Mouse (Mus musculus): ENCODE data around the gene Usb1. TPM values are rescaled to one million over a fixed set of nuclear protein-coding genes. Genes with fewer than 3 reads are reported as not detected.
A peak's percentile ranks its signal among the peaks of the same experiment; 100 is the strongest.

The Usb1 gene
- polyA plus RNA-seq (2015; fragmentation: Nextera tagmentation; extraction: Ambion mirVana) = 36.1 and 38.5 TPM in 2 replicates

DNA sequence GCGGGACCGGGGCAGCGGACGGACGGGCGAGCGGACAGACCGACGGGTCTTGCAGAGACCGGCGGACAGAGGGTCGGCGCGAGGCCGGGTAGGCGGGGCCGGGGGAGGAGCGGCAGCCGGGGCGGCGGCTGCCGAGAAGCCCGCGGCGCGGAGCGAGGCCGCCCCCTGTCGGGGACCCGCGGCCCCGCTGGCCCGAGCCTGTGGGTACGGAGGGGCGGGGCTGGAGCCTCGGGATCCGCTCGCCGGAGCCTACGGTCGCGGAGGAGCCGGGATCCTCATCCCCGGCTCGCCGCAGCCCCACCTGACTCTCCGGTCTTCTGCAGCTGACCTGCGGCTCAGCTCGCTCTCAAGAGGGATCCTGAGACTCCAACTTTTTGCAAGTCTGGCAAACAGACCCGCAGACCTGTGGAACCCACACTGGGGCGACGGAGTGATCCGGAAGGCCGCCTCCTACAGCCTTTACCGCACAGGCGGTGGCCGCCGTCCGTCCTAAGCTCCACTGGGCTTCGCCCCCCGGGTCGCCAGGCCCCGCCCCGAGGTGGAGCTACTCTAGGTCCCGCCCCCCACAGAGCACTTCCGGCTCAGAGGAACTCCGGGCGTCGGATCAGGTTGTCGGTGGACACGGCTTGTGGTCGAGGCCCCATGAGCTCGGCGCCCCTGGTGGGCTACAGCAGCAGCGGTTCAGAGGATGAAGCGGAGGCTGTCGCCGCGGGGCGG lies at the start of gene Usb1, which contains the start of gene Zfp319:
Gene Usb1, plus strand, starts transcription at position 565 of the 717 bp plus-strand sequence.
Gene Zfp319, minus strand, starts transcription at position 231 of the 717 bp plus-strand sequence.
- H3K4me1 ChIP-seq = peaks cover 19% of the 10 kb centered on the region
- no peaks in the 10 kb centered on the region for H3K27me3 ChIP-seq (replicated peaks)
- ATAC-seq (ENCODE audit: insufficient read depth, low FRiP score, low read depth) = peak; percentile 94
- H3K36me3 ChIP-seq = peaks cover 27% of the 10 kb centered on the region
- no peaks in the 10 kb centered on the region for H3K9me3 ChIP-seq
- H3K9ac ChIP-seq = peak within 1 kb of the TSS; percentile 94
- under 1% methylated on average over 73 of the region's 80 CpGs for WGBS
- H3K27ac ChIP-seq = peak within 1 kb of the TSS; percentile 99
- peak within 1 kb of the TSS; percentile 74 for H3K4me3 ChIP-seq (replicated peaks)
- H3K4me2 ChIP-seq = peak within 1 kb of the TSS; percentile 80

DNA sequence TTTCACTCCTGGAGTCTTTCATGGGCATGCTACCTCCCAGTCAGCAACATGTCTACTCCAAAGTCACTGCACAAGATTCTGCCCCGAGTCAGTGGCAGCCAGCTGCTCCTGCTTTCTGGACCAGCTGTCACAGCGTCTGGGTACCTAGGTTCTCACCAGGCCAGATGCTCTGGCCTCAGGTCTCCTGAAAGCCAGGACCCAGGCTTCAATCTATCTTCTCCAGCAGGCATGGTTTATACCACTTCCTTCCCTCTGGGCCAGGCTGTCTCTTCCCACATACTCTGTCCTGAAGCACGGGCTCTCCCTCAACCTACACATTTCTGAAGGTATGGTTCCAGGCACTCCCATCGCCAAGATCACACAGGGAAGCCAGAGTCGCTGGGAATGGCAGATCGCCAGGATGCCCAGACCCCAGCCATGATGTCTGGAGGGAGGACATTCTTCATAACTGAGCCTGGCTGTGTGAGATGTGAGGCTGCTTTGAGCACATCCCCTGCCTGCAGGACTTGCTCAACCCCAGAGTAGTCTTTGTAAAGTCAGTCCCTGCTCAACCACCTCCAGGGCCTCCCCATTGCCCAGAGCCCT lies 42.9 kb upstream of the Usb1 start:
- Histone ChIP-seq H3K27me3 (replicated peaks) (no peaks in the 10 kb centered on the region), H3K9me3 (no peaks in the 10 kb centered on the region), H3K9ac (no peak overlapping the region), H3K4me1 (peaks cover 5% of the 10 kb centered on the region; the same call in 1 of the 2 replicates), H3K36me3 (no peaks in the 10 kb centered on the region), H3K4me3 (replicated peaks) (no peak overlapping the region), H3K4me2 (no peak overlapping the region), H3K27ac (no peak overlapping the region)
- whole genome bisulfite sequencing = 59% methylated on average over 6 of the region's 6 CpGs
- no peak for ATAC-seq (ENCODE audit: insufficient read depth, low FRiP score, low read depth)

DNA sequence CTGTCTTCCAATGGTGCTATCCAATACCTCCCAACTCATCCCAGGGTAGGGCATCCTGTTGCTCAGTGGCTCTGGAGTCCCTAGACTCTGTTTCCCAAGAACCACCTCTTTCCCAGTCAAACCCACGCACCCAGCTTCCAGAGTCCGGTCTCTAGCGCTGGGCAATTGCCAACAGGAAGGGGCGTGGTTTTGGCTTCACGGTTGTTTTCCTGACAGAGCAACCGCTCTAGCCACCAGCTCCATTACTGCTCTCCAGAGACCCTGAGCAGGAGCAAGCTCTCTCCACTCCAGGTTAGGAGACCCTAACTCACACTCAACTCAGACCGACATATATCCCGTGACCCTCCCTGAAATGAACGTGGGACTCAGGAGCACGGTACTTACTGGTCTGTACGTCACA lies 38.9 kb upstream of the Usb1 start:
- no peak for ATAC-seq (ENCODE audit: insufficient read depth, low FRiP score, low read depth)
- Histone ChIP-seq H3K4me2 (peak overlapping the region; percentile 35; the same call in 1 of the 2 replicates), H3K9me3 (no peaks in the 10 kb centered on the region), H3K4me1 (peaks cover 5% of the 10 kb centered on the region; the same call in 1 of the 2 replicates), H3K4me3 (replicated peaks) (no peak overlapping the region), H3K27me3 (replicated peaks) (no peaks in the 10 kb centered on the region), H3K27ac (no peak overlapping the region), H3K36me3 (no peaks in the 10 kb centered on the region), H3K9ac (no peak overlapping the region)
- WGBS = 67% methylated on average over 11 of the region's 11 CpGs

DNA sequence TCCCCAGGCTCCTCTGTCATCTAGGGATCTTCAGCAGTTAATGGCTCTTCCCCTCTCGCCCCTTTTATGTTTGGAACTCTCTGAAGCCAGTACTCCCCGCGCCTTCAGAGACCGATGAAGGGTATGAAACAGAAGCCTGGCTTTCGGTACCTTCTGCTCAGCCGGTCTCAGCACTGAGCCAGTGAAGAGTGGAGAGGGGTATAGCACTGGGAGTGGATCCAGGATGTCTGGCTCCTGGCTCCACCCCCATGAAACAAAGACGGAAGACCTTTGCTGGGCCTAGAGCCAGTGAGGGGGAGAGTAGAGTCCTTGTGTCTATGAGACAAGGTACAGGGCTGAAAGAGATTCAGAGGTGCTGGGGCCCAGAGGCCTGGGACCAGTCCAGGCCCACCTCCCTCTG lies 38.2 kb upstream of the Usb1 start:
- WGBS = 53% methylated on average over 7 of the region's 7 CpGs
- H3K4me3 ChIP-seq (replicated peaks) = peak overlapping the region; percentile 11; the same call in 1 of the 2 replicates

DNA sequence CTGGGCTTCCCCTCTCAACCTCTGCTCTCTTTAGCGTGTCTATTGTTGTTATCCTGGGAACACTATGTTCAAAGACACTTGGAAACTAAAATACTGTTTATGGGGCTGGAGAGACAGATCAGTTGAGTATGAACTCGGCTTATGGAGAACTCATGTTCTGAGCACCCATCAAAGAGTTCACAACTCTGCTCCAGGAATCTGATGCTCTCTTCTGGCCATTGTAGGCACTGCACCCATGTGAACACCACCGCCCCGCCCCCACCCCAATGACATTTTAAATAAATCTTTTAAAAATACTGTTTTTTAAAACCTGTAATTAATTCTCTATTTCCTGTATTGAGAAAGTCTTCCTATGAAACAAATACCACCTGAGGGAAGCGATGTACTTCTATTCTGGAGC lies 29.7 kb upstream of the Usb1 start:
- ATAC-seq (ENCODE audit: insufficient read depth, low FRiP score, low read depth) = no peak
- H3K9ac ChIP-seq = no peak overlapping the region

More for the DNA sequence above, 38.2 kb upstream of the Usb1 start:
- no peak overlapping the region for H3K9ac ChIP-seq
- H3K4me2 ChIP-seq = peak overlapping the region; percentile 35; the same call in 1 of the 2 replicates
- peak; percentile 20; the same call in 1 of the 2 replicates for ATAC-seq (ENCODE audit: insufficient read depth, low FRiP score, low read depth)
- peak overlapping the region; percentile 69 for H3K27ac ChIP-seq
- no peaks in the 10 kb centered on the region for H3K9me3 ChIP-seq
- H3K4me1 ChIP-seq = peaks cover 5% of the 10 kb centered on the region; the same call in 1 of the 2 replicates
- no peaks in the 10 kb centered on the region for H3K27me3 ChIP-seq (replicated peaks)
- H3K36me3 ChIP-seq = no peaks in the 10 kb centered on the region

DNA sequence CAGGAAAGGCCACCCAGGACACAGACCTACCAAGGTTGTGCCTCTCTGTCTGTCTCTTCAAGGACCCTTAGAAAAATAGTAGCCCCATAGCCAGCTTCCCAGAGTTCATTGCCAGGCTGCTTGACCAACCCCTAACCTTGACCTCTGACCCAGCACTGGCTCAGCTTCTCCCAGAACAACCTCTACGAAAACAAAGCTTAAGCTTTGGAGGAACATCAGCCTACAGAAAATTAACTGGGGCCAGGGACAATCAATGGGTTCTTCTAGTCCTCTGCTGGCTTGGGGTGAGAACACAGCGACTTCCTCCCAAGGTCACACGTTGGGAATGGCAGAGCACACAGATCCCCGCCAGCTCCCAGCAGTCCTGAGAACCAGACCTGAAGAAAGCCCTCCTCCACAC lies 26.6 kb upstream of the Usb1 start:
- Histone ChIP-seq H3K27ac (no peak overlapping the region), H3K9ac (no peak overlapping the region), H3K9me3 (no peaks in the 10 kb centered on the region), H3K4me3 (replicated peaks) (no peak overlapping the region), H3K4me1 (no peaks in the 10 kb centered on the region), H3K4me2 (no peak overlapping the region), H3K36me3 (no peaks in the 10 kb centered on the region), H3K27me3 (replicated peaks) (no peaks in the 10 kb centered on the region)
- WGBS = 56% methylated on average over 4 of the region's 4 CpGs
- 0 out of 2 replicates have a peak, but pooled peaks have one; percentile 37 for ATAC-seq (ENCODE audit: insufficient read depth, low FRiP score, low read depth)

More for the DNA sequence above, 29.7 kb upstream of the Usb1 start:
- H3K4me2 ChIP-seq = no peak overlapping the region
- H3K9me3 ChIP-seq = no peaks in the 10 kb centered on the region
- H3K4me1 ChIP-seq = no peaks in the 10 kb centered on the region
- no peaks in the 10 kb centered on the region for H3K27me3 ChIP-seq (replicated peaks)
- no peak overlapping the region for H3K27ac ChIP-seq
- H3K4me3 ChIP-seq (replicated peaks) = no peak overlapping the region
- no peaks in the 10 kb centered on the region for H3K36me3 ChIP-seq
- 19% methylated on average over 5 of the region's 5 CpGs for WGBS

DNA sequence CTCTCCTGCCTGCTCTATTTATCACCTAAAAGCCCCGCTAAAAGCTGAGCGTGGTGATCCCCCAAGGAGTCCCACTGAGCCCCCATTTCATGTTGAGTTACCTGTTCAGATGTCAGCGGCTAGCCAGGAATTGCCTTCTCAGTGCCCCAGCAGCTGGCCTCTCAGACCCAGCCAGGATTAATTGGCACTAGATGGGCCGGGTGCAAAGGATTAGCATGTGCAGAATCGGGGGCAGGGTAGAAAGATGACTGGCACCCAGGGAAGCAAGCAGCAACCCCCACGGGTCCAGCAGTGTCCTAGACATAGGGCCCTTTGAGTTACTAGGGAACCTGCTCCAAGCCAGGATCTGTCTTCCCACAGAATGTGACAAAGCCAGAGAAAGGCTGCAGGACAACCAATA lies 25.7 kb upstream of the Usb1 start, which contains the start of gene Cngb1:
Gene Cngb1, minus strand, starts transcription at position 155 of the 400 bp plus-strand sequence.
- 40% methylated on average over 6 of the region's 6 CpGs for WGBS
- H3K36me3 ChIP-seq = no peaks in the 10 kb centered on the region
- no peak within 1 kb of the TSS for H3K4me2 ChIP-seq
- H3K27ac ChIP-seq = 0 out of 2 replicates have a peak within 1 kb of the TSS, but pooled peaks have one; percentile 11
- H3K9me3 ChIP-seq = no peaks in the 10 kb centered on the region
- no peak within 1 kb of the TSS for H3K9ac ChIP-seq
- H3K4me1 ChIP-seq = no peaks in the 10 kb centered on the region
- no peaks in the 10 kb centered on the region for H3K27me3 ChIP-seq (replicated peaks)
- ATAC-seq (ENCODE audit: insufficient read depth, low FRiP score, low read depth) = no peak
- H3K4me3 ChIP-seq (replicated peaks) = no peak within 1 kb of the TSS

DNA sequence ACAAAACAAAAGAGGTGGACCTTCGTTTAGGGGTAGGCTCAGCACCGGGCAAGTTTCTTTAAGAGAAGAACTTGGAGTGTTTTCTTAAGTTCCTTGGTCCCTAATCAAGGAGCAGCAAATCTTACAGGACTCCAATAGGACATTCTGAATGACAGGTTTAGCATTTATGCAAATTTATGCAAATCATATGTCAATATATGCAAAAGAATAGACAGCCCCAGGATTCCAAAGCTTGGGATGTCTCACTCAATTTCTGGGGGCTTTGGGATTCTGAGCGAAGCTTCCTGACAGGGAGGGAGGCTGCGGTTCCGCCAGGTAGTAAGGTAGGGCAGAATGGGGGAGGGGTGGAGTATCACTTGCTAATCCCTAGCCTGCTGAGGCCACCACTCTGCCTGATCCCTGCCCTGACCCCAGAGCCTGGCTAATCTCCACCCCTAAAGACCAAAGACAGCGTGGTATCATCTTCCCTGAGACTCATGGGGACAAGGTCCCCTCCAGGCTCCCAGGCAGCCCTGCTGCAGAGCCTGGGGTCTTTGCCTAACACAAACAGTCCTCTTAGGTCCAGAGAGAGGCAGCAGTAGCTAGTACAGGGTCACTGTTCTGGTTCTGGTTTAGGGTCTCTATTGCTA lies 21.6 kb upstream of the Usb1 start, which contains the start of gene Tepp:
Gene Tepp, plus strand, starts transcription at position 225 of the 629 bp plus-strand sequence.
- ATAC-seq (ENCODE audit: insufficient read depth, low FRiP score, low read depth) = no peak
- 40% methylated on average over 6 of the region's 6 CpGs for whole genome bisulfite sequencing

DNA sequence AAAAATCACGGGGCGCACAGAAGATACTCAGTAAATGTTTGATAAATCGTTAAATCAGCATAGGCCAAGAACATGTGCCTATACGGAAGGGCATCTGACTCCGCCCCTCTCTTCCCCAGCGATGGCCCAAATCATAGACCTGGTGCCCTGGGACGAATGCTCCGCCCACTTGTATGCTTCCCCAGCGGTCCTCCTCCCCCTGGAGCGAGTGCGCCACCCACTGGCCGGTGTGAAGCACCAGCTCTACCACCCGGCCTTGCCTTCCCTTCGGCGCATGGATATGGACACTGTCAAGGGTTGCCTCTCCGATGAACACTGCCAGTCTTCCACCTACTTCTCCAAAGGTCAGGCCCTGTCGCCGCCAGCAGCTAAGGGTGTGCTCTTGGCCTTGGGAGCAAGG lies 19.2 kb upstream of the Usb1 start:
- Histone ChIP-seq H3K36me3 (no peaks in the 10 kb centered on the region), H3K4me3 (replicated peaks) (no peak overlapping the region), H3K4me2 (no peak overlapping the region), H3K27me3 (replicated peaks) (no peaks in the 10 kb centered on the region), H3K9ac (no peak overlapping the region), H3K9me3 (no peaks in the 10 kb centered on the region), H3K4me1 (no peaks in the 10 kb centered on the region), H3K27ac (no peak overlapping the region)
- WGBS = 63% methylated on average over 18 of the region's 18 CpGs
- no peak for ATAC-seq (ENCODE audit: insufficient read depth, low FRiP score, low read depth)

More for the DNA sequence above, 21.6 kb upstream of the Usb1 start, which contains the start of gene Tepp:
- Histone ChIP-seq H3K4me1 (no peaks in the 10 kb centered on the region), H3K27me3 (replicated peaks) (no peaks in the 10 kb centered on the region), H3K4me3 (replicated peaks) (no peak within 1 kb of the TSS), H3K36me3 (no peaks in the 10 kb centered on the region), H3K4me2 (no peak within 1 kb of the TSS), H3K9me3 (no peaks in the 10 kb centered on the region), H3K9ac (no peak within 1 kb of the TSS), H3K27ac (no peak within 1 kb of the TSS)

DNA sequence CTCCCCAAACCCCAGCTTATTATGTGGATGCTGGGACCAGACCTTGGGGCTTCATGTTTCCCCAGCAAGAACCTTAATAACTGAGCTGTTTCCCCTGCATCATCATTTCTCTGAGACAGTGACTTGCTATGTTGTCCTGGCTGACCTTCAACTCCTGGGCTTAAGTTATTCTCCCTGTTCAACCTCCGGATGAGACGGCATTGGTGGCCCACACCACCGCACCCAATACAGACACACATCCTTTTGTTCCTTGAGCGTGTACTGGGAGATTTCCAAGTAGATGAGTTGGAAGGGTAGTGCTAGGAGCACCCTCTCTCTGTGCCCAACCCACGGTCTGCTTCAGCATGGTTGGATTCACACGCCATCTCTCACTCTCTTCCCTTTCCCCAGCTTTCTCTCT lies 18.2 kb upstream of the Usb1 start:
- H3K4me3 ChIP-seq (replicated peaks) = no peak overlapping the region
- no peak overlapping the region for H3K27ac ChIP-seq
- ATAC-seq (ENCODE audit: insufficient read depth, low FRiP score, low read depth) = no peak
- no peaks in the 10 kb centered on the region for H3K4me1 ChIP-seq
- no peak overlapping the region for H3K9ac ChIP-seq
- no peaks in the 10 kb centered on the region for H3K9me3 ChIP-seq
- no peaks in the 10 kb centered on the region for H3K27me3 ChIP-seq (replicated peaks)
- no peaks in the 10 kb centered on the region for H3K36me3 ChIP-seq
- H3K4me2 ChIP-seq = no peak overlapping the region
- WGBS = 82% methylated on average over 6 of the region's 6 CpGs

DNA sequence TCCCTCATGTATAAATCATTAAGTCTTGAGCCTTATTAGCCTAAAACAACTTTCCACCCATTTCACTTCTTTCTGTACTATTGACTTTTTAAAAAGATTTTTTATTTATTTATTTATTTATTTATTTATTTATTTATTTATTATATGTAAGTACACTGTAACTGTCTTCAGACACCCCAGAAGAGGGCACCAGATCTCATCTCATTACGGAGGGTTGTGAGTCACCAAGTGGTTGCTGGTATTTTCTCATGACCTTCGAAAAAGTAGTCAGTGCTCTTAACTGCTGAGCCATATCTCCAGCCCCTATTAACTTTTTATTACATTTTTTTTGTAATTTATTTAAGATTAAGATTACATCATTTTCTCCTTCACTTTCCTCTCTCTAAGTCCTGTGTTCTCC lies 17.4 kb upstream of the Usb1 start:
- H3K4me3 ChIP-seq (replicated peaks) = no peak overlapping the region
- H3K27me3 ChIP-seq (replicated peaks) = no peaks in the 10 kb centered on the region
- H3K4me2 ChIP-seq = no peak overlapping the region
- whole genome bisulfite sequencing = 76% methylated on average over 2 of the region's 2 CpGs
- H3K27ac ChIP-seq = no peak overlapping the region
- no peaks in the 10 kb centered on the region for H3K4me1 ChIP-seq
- no peak overlapping the region for H3K9ac ChIP-seq
- no peak for ATAC-seq (ENCODE audit: insufficient read depth, low FRiP score, low read depth)
- H3K36me3 ChIP-seq = no peaks in the 10 kb centered on the region
- no peaks in the 10 kb centered on the region for H3K9me3 ChIP-seq

All from stomach, embryonic 15.5 days (tissue).